Mouse (Mus musculus) kidney, postnatal 4 days (tissue): Measurements from ENCODE around the gene Mpig6b.
"Not testable (repeated sequence)": the region's sequence is repeated elsewhere in the genome, so short reads cannot be mapped to it uniquely, and the experiment has no call there.

Source experiments
- DNase-seq, 2 experiments: peaks; one replicate each; pipeline ENCODE4 v3.0.0; 2021; ENCODE audit warnings: mixed read lengths in 2 of 2

Gene Mpig6b

DNA sequence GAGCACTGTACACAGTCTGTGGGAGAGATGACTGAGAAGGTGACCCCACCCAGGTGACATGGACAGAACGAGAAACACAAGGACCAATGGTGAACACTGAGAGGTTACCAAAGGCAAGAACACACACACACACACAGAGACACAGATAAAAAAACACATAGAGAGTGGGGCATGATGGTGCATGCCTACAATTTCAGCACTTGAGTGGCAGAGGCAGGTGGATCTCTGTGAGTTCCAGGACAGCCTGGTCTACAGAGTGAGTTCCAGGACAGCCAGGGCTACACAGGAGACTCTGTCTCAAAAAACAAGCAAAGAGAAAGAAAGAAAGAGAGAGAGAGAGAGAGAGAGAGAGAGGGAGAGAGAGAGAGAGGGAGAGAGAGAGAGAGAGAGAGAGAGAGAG, 32.3 kb downstream of the Mpig6b start:
- DNase-seq = not testable (repeated sequence)

GRCm38 (mm10) chr17:35032323-35032870, 33.6 kb downstream of the Mpig6b start:
- no peak for DNase-seq

DNA sequence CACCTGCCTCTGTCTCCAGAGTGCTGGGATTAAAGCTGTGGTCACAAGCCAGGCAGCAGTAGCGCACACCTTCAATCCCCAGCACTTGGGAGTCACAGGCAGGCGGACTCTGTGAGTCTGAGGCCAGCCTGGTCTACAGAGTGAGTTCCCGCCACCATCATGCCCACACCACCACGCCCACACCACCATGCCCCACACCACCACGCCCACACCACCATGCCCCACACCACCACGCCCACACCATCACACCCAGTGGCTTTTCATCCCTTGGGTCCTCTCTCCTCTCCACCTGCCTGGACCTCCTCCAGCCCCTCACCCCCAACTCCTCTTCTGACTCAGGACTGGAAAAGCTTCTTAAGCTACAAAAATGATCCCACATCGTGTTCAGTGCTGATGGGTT, 34.1 kb downstream of the Mpig6b start:
- no peak for DNase-seq

DNA sequence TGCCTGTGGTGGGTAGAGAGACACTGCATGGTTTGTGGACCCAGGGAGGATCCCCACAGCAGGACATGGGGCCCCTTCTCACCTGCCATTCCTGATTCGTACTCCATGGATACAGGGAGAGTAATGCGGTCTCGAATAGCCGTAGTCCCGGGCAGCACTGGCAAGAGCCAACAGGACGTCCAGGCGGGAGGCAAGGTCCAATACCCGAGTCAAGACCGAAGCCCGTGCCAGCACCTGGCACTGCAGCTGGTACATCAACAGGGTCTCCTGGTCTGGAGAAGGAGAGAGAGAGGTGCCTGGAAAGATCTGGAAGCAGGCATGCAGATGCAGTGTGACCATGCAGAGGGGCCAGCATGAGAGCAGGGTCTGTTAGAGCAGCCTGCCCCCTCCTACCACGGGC, 34.7 kb downstream of the Mpig6b start:
- no peak for DNase-seq

- peak in 1 of 2 experiments; percentile 54 for DNase-seq
These were observed 36.1 kb downstream of the Mpig6b start for GRCm38 (mm10) chr17:35029691-35030532.

DNA sequence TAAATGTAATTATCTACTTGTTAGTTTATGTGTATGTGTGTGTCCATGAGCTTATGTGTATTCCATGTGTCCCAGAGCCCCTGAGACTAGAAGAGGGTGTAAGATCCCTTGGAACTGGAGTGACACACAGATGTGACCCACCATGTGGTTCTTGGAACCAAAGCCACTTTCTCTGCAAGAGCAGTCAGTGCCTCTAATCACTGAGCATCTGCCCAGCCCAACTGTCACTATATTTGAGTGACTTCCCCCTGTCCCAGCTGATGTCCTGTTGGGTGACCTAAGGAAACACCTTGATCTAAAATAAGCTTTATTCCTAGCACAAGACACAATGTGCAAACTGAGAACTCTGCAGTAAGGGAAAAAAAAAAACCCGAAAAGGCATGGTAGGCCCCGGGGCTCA, 37.7 kb downstream of the Mpig6b start:
- no peak for DNase-seq

DNA sequence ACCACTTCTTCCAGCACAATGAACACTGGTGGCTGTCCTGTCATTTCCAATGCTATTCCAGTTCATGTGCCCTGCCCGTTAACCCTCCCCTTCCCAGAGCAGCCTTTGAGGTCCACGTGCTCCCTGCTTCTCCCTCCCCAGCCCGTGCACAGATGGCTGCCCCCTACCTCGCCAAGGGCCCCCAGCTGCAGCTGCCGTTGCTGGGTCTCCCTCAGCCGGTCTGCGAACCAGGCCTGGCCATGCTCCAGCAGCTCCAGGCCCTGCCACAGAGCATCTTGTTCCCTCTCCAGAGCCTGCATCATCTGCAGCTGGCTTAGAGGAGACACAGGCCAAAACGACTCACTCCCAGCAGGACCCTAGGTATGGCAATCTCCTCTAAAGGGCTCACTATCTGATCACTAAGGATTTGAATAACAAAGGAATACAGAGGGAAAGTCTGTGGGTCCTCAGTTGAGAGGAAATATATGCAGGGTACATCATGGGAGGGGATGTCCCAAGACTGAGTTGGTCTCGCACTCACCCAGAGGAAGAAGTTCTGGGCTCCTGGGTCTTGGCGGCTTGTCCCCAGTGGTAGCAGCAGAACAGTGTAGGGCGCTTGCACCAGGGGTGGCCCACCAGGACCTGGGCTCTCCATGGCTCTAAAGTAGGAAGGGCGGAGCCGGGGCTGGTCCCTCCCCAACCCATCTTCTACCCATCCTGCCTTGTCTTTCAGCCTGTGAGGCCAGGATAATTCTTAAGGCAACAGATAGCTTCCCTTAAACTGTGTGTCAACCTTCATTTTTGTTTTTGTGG, 38.5 kb downstream of the Mpig6b start, which contains the start of gene Sapcd1:
TSS of gene Sapcd1 (minus strand) at position 740 of the 792 bp plus-strand sequence.
- DNase-seq = peak; percentile 42 to 43

DNA sequence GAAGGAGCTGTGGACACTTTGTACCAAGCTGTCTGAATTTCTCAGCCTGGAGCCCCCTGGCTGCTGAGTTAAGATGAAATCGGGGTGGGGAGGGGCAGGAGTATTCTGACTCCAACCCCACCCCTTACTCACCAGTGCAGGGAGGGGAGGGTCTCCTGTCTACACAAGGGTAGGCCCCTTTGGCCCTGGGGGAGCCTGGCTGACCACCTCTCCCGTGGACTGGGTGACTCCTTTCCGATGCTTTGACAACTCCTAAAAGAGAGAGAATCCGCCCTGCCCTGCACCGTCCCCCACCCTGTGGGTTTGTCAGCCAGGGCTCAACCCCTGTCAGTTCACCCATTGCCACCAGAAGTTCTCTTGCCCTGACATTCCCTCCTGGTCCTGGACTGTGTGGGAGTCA, 39.8 kb downstream of the Mpig6b start:
- DNase-seq = no peak

- peak in 1 of 2 experiments; percentile 55 for DNase-seq
These were observed 41.1 kb downstream of the Mpig6b start for GRCm38 (mm10) chr17:35024691-35025488.

- no peak for DNase-seq
These were observed 41.7 kb downstream of the Mpig6b start for GRCm38 (mm10) chr17:35024261-35024660.

- DNase-seq = no peak
These were observed 42.2 kb downstream of the Mpig6b start for GRCm38 (mm10) chr17:35023756-35024155.

- DNase-seq = no peak
These were observed 42.8 kb downstream of the Mpig6b start for GRCm38 (mm10) chr17:35023221-35023620.

DNA sequence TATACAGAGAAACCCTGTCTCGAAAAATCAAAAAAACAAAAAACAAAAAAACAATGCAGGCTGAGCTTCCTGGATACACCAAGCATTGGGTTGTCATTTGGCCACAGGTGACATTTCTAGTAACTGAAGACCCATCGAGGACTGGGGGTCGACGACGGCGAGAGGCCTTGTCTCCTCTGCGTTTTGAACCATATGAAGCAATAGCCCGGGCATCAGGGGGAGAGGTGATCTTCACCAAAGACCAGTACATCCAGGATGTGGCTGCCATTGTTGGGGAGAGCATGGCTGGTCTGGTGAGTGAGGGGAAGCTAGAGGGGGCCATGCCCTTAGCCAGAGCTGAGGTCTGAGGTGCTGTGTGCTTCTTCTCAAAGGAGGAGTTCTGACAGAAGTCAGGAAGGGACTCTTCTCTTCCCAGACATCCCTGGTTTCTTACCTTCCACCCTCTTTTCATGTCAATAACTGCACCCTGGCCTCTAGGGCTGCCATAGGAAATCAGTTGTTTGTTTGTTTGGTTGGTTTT, 43.4 kb downstream of the Mpig6b start:
- DNase-seq = no peak

- DNase-seq = peak in 1 of 2 experiments; percentile 39
These were observed 44.0 kb downstream of the Mpig6b start for GRCm38 (mm10) chr17:35021842-35022477.

- DNase-seq = peak; percentile 94 to 95
These were observed 44.7 kb downstream of the Mpig6b start for GRCm38 (mm10) chr17:35021163-35021808.

- no peak for DNase-seq
These were observed 45.4 kb downstream of the Mpig6b start for GRCm38 (mm10) chr17:35020551-35020950.

- no peak for DNase-seq
These were observed 46.1 kb downstream of the Mpig6b start for GRCm38 (mm10) chr17:35019894-35020293.

DNA sequence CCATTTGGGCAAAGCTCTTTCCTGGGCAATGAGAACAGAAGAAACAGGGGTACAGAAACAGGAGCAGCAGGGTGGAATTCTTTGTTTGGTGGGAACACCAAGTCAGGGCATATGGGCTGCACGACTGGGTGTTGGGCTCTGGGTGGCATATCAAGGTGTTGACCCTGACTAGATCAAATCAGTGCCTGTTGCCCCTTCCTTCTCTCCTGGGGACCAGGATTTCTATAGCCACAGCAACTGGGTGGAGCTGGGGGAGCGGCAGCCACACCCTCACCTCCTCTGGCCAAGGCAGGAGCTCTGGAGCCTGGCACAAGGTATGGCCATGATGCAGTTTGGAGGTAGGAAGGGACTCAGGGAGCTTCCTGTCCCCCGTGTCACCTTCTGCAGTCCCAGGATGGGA, 47.8 kb downstream of the Mpig6b start:
- DNase-seq = no peak

- DNase-seq = no peak
These were observed 48.3 kb downstream of the Mpig6b start for GRCm38 (mm10) chr17:35017706-35018030.

DNA sequence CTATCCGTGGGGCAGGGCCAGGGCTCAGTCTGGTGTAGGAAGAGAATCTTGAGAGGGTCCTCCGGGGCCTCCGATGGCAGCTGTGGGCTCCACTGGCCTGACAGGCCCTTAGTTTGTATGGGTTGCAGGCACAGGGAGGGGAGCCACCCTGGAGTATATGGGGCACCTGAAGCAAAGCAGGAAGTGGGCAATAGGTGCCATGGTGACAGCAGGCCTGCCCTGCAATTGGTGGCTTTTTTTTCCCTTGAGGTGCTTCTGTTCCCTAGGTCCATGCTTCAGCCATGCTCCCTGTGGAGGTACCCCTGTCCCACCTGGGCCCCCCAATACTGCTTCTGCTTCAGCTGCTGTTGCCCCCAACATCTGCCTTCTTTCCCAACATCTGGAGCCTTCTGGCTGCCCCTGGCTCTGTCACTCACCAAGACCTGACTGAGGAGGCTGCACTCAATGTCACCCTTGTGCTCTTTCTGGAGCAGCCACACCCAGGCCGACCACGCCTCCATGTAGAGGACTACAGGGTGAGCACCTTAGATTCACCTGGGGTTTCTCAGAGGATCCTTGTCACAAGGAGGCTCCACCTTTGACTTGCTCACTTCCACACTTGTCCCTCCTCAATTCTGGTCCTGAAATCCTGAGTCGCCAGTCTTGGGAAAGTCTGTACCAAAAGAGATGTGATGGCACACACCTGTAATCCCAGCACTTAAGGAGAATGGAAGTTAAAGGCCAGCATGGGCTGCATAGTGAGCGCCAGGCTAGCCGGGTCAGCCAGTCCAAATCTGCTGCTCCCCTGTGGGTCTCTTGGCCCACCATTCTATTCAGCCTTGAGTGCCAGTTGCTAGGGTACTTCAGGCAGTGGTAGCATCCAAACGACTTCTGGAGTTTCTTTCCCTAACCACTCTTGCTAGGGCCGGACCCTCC, 48.9 kb downstream of the Mpig6b start:
- DNase-seq = no peak
